Mouse (Mus musculus) heart, adult 2 months (tissue): Measurements from ENCODE around the gene Tor2a.

Experiments used
- CTCF ChIP-seq: fragments of 200-600 bp; IDR thresholded peaks from 2 replicates; pipeline ENCODE4 v1.8.1; 2022; ENCODE audit warnings: antibody characterized with exemption, mild to moderate bottlenecking, moderate library complexity
- EP300 ChIP-seq: fragments of 200-500 bp; IDR thresholded peaks from 2 replicates; pipeline ENCODE4 v1.6.1; 2011; ENCODE audit warnings: low read depth, low read length, control low read depth; ENCODE audit not compliant: insufficient read depth
- POLR2A ChIP-seq: fragments of 200-500 bp; IDR thresholded peaks from 2 replicates; pipeline ENCODE4 v1.6.1; 2011; ENCODE audit warnings: mild to moderate bottlenecking, low read depth, low read length, control low read depth; ENCODE audit not compliant: insufficient read depth

DNA sequence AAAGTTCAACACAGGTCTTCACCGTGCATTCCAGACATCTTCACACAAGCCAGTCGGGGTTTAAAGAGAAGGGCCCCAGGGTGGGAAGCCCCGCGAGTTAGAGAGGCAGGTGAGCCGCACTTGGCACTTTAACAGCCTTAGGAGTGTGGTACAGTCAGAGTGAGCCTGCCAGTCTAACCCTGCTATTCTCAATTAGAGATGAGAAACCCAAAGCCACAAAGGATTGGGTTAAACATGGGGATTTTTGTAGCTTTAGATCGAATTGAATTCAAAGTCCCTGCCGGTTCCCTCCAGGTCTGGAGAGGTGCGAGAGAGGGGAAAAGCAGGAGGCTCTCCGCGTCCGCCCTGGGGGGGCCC lies 16.1 kb upstream of the Tor2a start, which contains the start of gene 6330409D20Rik:
- TF ChIP-seq EP300 (no peak), POLR2A (no peak), CTCF (no peak)
